Mouse (Mus musculus): ENCODE results near the gene Hunk. TPM values are rescaled to one million over a fixed set of nuclear protein-coding genes. Genes with fewer than 3 reads are reported as not detected.

Gene Hunk
- total RNA-seq, 4 experiments from 2014 or later = 19.2 to 26.1 (median 22.1) TPM

DNA sequence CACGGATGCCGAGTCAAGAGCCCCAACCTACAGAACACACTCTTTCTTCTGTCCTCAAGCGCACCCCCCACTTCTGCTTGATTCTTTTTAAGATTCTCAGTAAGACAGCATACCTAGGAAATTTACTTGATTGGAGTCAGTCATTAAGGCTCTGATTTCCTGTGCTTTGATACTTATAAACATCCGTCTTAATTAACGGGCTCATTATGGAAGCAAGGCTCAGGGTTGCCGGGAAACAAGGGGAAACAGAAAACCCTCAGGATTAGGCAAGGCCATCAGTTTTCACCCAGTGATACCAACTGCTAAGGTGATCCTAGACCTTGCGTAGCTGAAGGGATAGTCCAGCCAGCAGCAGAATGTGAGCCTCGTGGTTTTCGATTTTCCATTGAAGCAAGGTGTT lies 162.2 kb downstream of the Hunk start:
- no peak for DNase-seq (ENCODE audit: low spot score in 2 of 2)

Other genes with a start within 250 kb of the Hunk start
- gene Tiam1, start 242.2 kb upstream of the Hunk start, total RNA-seq (2022) = 100 to 1,000 TPM in 3 of 4 experiments, 10 to 100 TPM in 1; 96.3 to 147 (median 119) TPM
- gene Sod1, start 165.3 kb upstream of the Hunk start, total RNA-seq (2022) = 100 to 1,000 TPM; 422 to 473 (median 449) TPM
- 10 to 100 TPM; 39.0 to 52.6 (median 47.0) TPM for gene Scaf4, start 101.5 kb upstream of the Hunk start, total RNA-seq (2022)